Mouse (Mus musculus): ENCODE measurements at regions not wholly inside any gene's neighbourhood (a gene's known extent, or its start where the extent isn't known, plus 50 kb on each side); places are given as distances from the start of the nearest gene placed in this dataset.

GRCm38 (mm10) chr12:109272101-109272500 is 180.5 kb upstream of the Dlk1 start:
- DNase-seq = no peak

GRCm38 (mm10) chr12:109314850-109315249 is 137.8 kb upstream of the Dlk1 start:
- DNase-seq = no peak

- no peak for DNase-seq
Measured at GRCm38 (mm10) chr12:109325986-109326385, 126.6 kb upstream of the Dlk1 start.

- no peak for DNase-seq
Measured at GRCm38 (mm10) chr12:109371327-109371726, 81.3 kb upstream of the Dlk1 start.

GRCm38 (mm10) chr12:109385794-109386193 is 66.8 kb upstream of the Dlk1 start:
- no peak for DNase-seq

GRCm38 (mm10) chr12:109388791-109389190 is 63.8 kb upstream of the Dlk1 start:
- peak; percentile 47 for DNase-seq

GRCm38 (mm10) chr12:109390388-109390920 is 62.2 kb upstream of the Dlk1 start:
- DNase-seq = no peak

GRCm38 (mm10) chr12:109390978-109391377 is 61.6 kb upstream of the Dlk1 start:
- no peak for DNase-seq

GRCm38 (mm10) chr12:109393326-109393725 is 59.3 kb upstream of the Dlk1 start:
- DNase-seq = no peak

- peak; percentile 86 for DNase-seq
Measured at GRCm38 (mm10) chr12:109393795-109394194, 58.8 kb upstream of the Dlk1 start.

GRCm38 (mm10) chr12:109394396-109394795 is 58.2 kb upstream of the Dlk1 start:
- DNase-seq = no peak

- no peak for DNase-seq
Measured at GRCm38 (mm10) chr12:109396614-109397013, 56.0 kb upstream of the Dlk1 start.

- DNase-seq = no peak
Measured at GRCm38 (mm10) chr12:109397175-109398058, 55.2 kb upstream of the Dlk1 start.

- DNase-seq = no peak
Measured at GRCm38 (mm10) chr12:109398473-109398872, 54.1 kb upstream of the Dlk1 start.

GRCm38 (mm10) chr12:109398951-109399350 is 53.7 kb upstream of the Dlk1 start:
- no peak for DNase-seq

GRCm38 (mm10) chr12:109399591-109399990 is 53.0 kb upstream of the Dlk1 start:
- DNase-seq = peak; percentile 60

- DNase-seq = no peak
Measured at GRCm38 (mm10) chr12:109400041-109400440, 52.6 kb upstream of the Dlk1 start.

GRCm38 (mm10) chr12:109400936-109401586 is 51.6 kb upstream of the Dlk1 start:
- DNase-seq = peak; percentile 44

GRCm38 (mm10) chr12:109401696-109402095 is 50.9 kb upstream of the Dlk1 start:
- DNase-seq = no peak

- DNase-seq = peak; percentile 43
Measured at GRCm38 (mm10) chr12:109402226-109402625, 50.4 kb upstream of the Dlk1 start.

Data from lung, postnatal 10 days (tissue).